Mouse (Mus musculus): ENCODE data around the gene Nol12.

DNA sequence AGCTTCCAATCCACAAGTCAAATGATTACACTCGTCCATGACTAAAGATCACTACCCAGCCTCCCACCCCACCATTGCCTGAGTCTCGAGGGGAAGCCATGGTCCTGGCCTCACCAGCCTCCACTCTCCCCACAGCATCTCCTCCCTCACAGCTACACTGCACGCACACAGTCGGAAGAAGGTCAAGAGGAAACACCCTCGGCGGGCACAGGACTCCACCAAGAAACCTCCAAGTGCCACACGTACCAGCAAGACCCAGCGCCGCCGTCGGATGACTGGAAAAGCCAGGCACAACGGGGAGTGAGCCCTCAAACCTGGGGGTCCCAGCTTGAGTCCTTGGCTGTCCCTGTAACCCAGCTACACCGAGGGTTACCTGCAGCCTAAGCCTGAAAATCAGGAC, 5.6 kb downstream of the Nol12 start:
- TF ChIP-seq POLR2A (IDR thresholded peaks at IDR 0.05; ENCODE audit: insufficient read length, low read depth) (no peak), MAX (IDR thresholded peaks at IDR 0.05; ENCODE audit: low read depth) (no peak), E2F4 (IDR thresholded peaks at IDR 0.05; ENCODE audit: insufficient read depth) (no peak), USF1 (IDR thresholded peaks at IDR 0.05; ENCODE audit: low read depth) (no peak), REST (IDR thresholded peaks at IDR 0.05; ENCODE audit: insufficient read depth, insufficient read length) (no peak), MYOD1 (IDR thresholded peaks at IDR 0.05; ENCODE audit: control insufficient read depth in 1 of 3, insufficient read length in 2 of 3, low read depth in 2 of 3) (no peak), SRF (IDR thresholded peaks at IDR 0.05; ENCODE audit: control insufficient read depth, insufficient read length, low read depth) (no peak), TCF3 (IDR thresholded peaks at IDR 0.05; ENCODE audit: insufficient read length, low read depth) (no peak)
